Mouse (Mus musculus): Measurements from ENCODE around the gene Cmtr1. TPM values are rescaled to one million over a fixed set of nuclear protein-coding genes. Genes with fewer than 3 reads are reported as not detected.
A peak's percentile ranks its signal among the peaks of the same experiment; 100 is the strongest.

Cmtr1 gene
- polyA plus RNA-seq, 2 experiments, result 54.3 to 95.8 TPM

- WGBS, result 34% methylated on average over 15 of the region's 15 CpGs
- no peak overlapping the region for H3K27ac ChIP-seq (replicated peaks; ENCODE audit: low read depth, low read length)
- peaks cover 7% of the 10 kb centered on the region; the same call in 1 of the 2 replicates for H3K4me1 ChIP-seq (ENCODE audit: control insufficient read depth, insufficient read depth, low read length)
- ATAC-seq (ENCODE audit: low FRiP score, low read depth) (no peak), DNase-seq (ENCODE audit: low spot score) (no peak)
- H3K4me3 ChIP-seq (replicated peaks; ENCODE audit: low read length), result no peak overlapping the region
- no peaks in the 10 kb centered on the region for H3K36me3 ChIP-seq (ENCODE audit: control insufficient read depth, insufficient read depth, low read length)
- H3K4me2 ChIP-seq (replicated peaks; ENCODE audit: low read depth, low read length, severe bottlenecking), result no peak overlapping the region
- no peaks in the 10 kb centered on the region for H3K27me3 ChIP-seq (ENCODE audit: control insufficient read depth, insufficient read depth, low read length)
- TF ChIP-seq POLR2A (IDR thresholded peaks at IDR 0.05; ENCODE audit: borderline replicate concordance, extremely low read depth, insufficient read depth, insufficient read length), result no peak
- no peak overlapping the region for H3K9ac ChIP-seq (ENCODE audit: low read depth, low read length, severe bottlenecking)
- H3K9me3 ChIP-seq (ENCODE audit: control insufficient read depth, low read length), result no peaks in the 10 kb centered on the region
These were observed 76.1 kb downstream of the Cmtr1 start for GRCm38 (mm10) chr17:29736448-29737014.

- no peak overlapping the region for H3K4me3 ChIP-seq (replicated peaks; ENCODE audit: low read length)
- WGBS, result 36% methylated on average over 22 of the region's 22 CpGs
- peak; percentile 47; the same call in 1 of the 2 replicates for ATAC-seq (ENCODE audit: low FRiP score, low read depth)
- no peak overlapping the region for H3K4me2 ChIP-seq (replicated peaks; ENCODE audit: low read depth, low read length, severe bottlenecking)
- no peak overlapping the region for H3K27ac ChIP-seq (replicated peaks; ENCODE audit: low read depth, low read length)
- no peaks in the 10 kb centered on the region for H3K9me3 ChIP-seq (ENCODE audit: control insufficient read depth, low read length)
- peaks cover 7% of the 10 kb centered on the region; the same call in 1 of the 2 replicates for H3K4me1 ChIP-seq (ENCODE audit: control insufficient read depth, insufficient read depth, low read length)
- no peaks in the 10 kb centered on the region for H3K27me3 ChIP-seq (ENCODE audit: control insufficient read depth, insufficient read depth, low read length)
- TF ChIP-seq POLR2A (IDR thresholded peaks at IDR 0.05; ENCODE audit: borderline replicate concordance, extremely low read depth, insufficient read depth, insufficient read length), result no peak
- H3K9ac ChIP-seq (ENCODE audit: low read depth, low read length, severe bottlenecking), result no peak overlapping the region
- H3K36me3 ChIP-seq (ENCODE audit: control insufficient read depth, insufficient read depth, low read length), result no peaks in the 10 kb centered on the region
- peak; percentile 56 for DNase-seq (ENCODE audit: low spot score)
These were observed 77.7 kb downstream of the Cmtr1 start for GRCm38 (mm10) chr17:29737849-29738804.

- WGBS, result 72% methylated on average over 6 of the region's 6 CpGs
- DNase-seq (ENCODE audit: low spot score), result no peak
- Histone ChIP-seq H3K36me3 (ENCODE audit: control insufficient read depth, insufficient read depth, low read length) (no peaks in the 10 kb centered on the region), H3K27me3 (ENCODE audit: control insufficient read depth, insufficient read depth, low read length) (no peaks in the 10 kb centered on the region), H3K4me2 (replicated peaks; ENCODE audit: low read depth, low read length, severe bottlenecking) (no peak overlapping the region), H3K9me3 (ENCODE audit: control insufficient read depth, low read length) (no peaks in the 10 kb centered on the region), H3K9ac (ENCODE audit: low read depth, low read length, severe bottlenecking) (no peak overlapping the region), H3K4me1 (ENCODE audit: control insufficient read depth, insufficient read depth, low read length) (0 out of 2 replicates have a peak, but pooled peaks cover 4% of the 10 kb centered on the region), H3K4me3 (replicated peaks; ENCODE audit: low read length) (no peak overlapping the region), H3K27ac (replicated peaks; ENCODE audit: low read depth, low read length) (no peak overlapping the region)
- no peak for TF ChIP-seq POLR2A (IDR thresholded peaks at IDR 0.05; ENCODE audit: borderline replicate concordance, extremely low read depth, insufficient read depth, insufficient read length)
- ATAC-seq (ENCODE audit: low FRiP score, low read depth), result no peak
These were observed 87.1 kb downstream of the Cmtr1 start for GRCm38 (mm10) chr17:29747466-29747865.

- 61% methylated on average over 4 of the region's 4 CpGs for WGBS
- Histone ChIP-seq H3K9ac (ENCODE audit: low read depth, low read length, severe bottlenecking) (no peak overlapping the region), H3K4me3 (replicated peaks; ENCODE audit: low read length) (no peak overlapping the region), H3K4me2 (replicated peaks; ENCODE audit: low read depth, low read length, severe bottlenecking) (no peak overlapping the region), H3K27ac (replicated peaks; ENCODE audit: low read depth, low read length) (no peak overlapping the region), H3K36me3 (ENCODE audit: control insufficient read depth, insufficient read depth, low read length) (no peaks in the 10 kb centered on the region), H3K27me3 (ENCODE audit: control insufficient read depth, insufficient read depth, low read length) (no peaks in the 10 kb centered on the region), H3K4me1 (ENCODE audit: control insufficient read depth, insufficient read depth, low read length) (peaks cover 7% of the 10 kb centered on the region; the same call in 1 of the 2 replicates), H3K9me3 (ENCODE audit: control insufficient read depth, low read length) (no peaks in the 10 kb centered on the region)
- no peak for TF ChIP-seq POLR2A (IDR thresholded peaks at IDR 0.05; ENCODE audit: borderline replicate concordance, extremely low read depth, insufficient read depth, insufficient read length)
- DNase-seq (ENCODE audit: low spot score) (no peak), ATAC-seq (ENCODE audit: low FRiP score, low read depth) (no peak)
These were observed 94.1 kb downstream of the Cmtr1 start for GRCm38 (mm10) chr17:29754510-29754909.

Other genes starting within 250 kb of the Cmtr1 start
- 18.4 and 23.3 TPM in 2 replicates for gene Pim1, start 169.8 kb upstream of the Cmtr1 start, polyA plus RNA-seq (2012; rRNA removed)
- gene Pim1, start 169.8 kb upstream of the Cmtr1 start, polyA plus RNA-seq (2014; fragmentation: Nextera tagmentation; extraction: Ambion mirVana), result 15.7 TPM in 2 replicates
- 0.04 TPM in 1 of 2 replicates, not detected in the other for gene Gm17657, start 111.0 kb upstream of the Cmtr1 start, polyA plus RNA-seq (2012; rRNA removed)
- not detected in 2 replicates for gene Gm17657, start 111.0 kb upstream of the Cmtr1 start, polyA plus RNA-seq (2014; fragmentation: Nextera tagmentation; extraction: Ambion mirVana)
- 24.0 and 27.2 TPM in 2 replicates for gene Tbc1d22b, start 110.8 kb upstream of the Cmtr1 start, polyA plus RNA-seq (2012; rRNA removed)
- 15.2 and 15.7 TPM in 2 replicates for gene Tbc1d22b, start 110.8 kb upstream of the Cmtr1 start, polyA plus RNA-seq (2014; fragmentation: Nextera tagmentation; extraction: Ambion mirVana)
- 0.09 and 0.28 TPM in 2 replicates for gene Tmem217, start 108.2 kb upstream of the Cmtr1 start, polyA plus RNA-seq (2012; rRNA removed)
- gene Tmem217, start 108.2 kb upstream of the Cmtr1 start, polyA plus RNA-seq (2014; fragmentation: Nextera tagmentation; extraction: Ambion mirVana), result 0.40 and 0.41 TPM in 2 replicates
- 37.9 and 55.5 TPM in 2 replicates for gene Rnf8, start 45.8 kb upstream of the Cmtr1 start, polyA plus RNA-seq (2012; rRNA removed)
- gene Rnf8, start 45.8 kb upstream of the Cmtr1 start, polyA plus RNA-seq (2014; fragmentation: Nextera tagmentation; extraction: Ambion mirVana), result 75.4 and 90.7 TPM in 2 replicates
- 2.6 and 2.8 TPM in 2 replicates for gene Gm28043, start 45.7 kb upstream of the Cmtr1 start, polyA plus RNA-seq (2012; rRNA removed)
- 3.5 and 3.6 TPM in 2 replicates for gene Gm28043, start 45.7 kb upstream of the Cmtr1 start, polyA plus RNA-seq (2014; fragmentation: Nextera tagmentation; extraction: Ambion mirVana)
- gene Ccdc167, start 56.4 kb downstream of the Cmtr1 start, polyA plus RNA-seq (2012; rRNA removed), result 16.6 and 19.3 TPM in 2 replicates
- gene Ccdc167, start 56.4 kb downstream of the Cmtr1 start, polyA plus RNA-seq (2014; fragmentation: Nextera tagmentation; extraction: Ambion mirVana), result 13.1 and 15.8 TPM in 2 replicates

Data from limb, embryonic 14.5 days (tissue).